Mouse (Mus musculus) heart, embryonic 15.5 days (tissue): ENCODE results near the gene Pou4f1. TPM values are rescaled to one million over a fixed set of nuclear protein-coding genes. Genes with fewer than 3 reads are reported as not detected.
A peak's percentile ranks its signal among the peaks of the same experiment; 100 is the strongest.
"Not testable (repeated sequence)": the region's sequence is repeated elsewhere in the genome, so short reads cannot be mapped to it uniquely, and the experiment has no call there.

ENCODE experiments used
- ATAC-seq: fragments of 200-750 bp; cut with Nextera tagmentation; replicated peaks from 2 replicates; pipeline ENCODE4 v1.8.0; 2017; ENCODE audit warnings: low read depth, moderate TSS enrichment; ENCODE audit not compliant: insufficient number of reproducible peaks, insufficient read depth, low FRiP score
- H3K27ac ChIP-seq: fragments of 300-500 bp; sonication (generic); 2 replicates; pipeline ENCODE4 v1.5.1; 2015; ENCODE audit warnings: mild to moderate bottlenecking, inconsistent platforms
- H3K27me3 ChIP-seq: fragments of 300-500 bp; sonication (generic); 2 replicates; pipeline ENCODE4 v1.6.1; 2015; ENCODE audit warnings: inconsistent platforms
- H3K36me3 ChIP-seq: fragments of 300-500 bp; sonication (generic); 2 replicates; pipeline ENCODE4 v1.6.1; 2015; ENCODE audit warnings: mild to moderate bottlenecking, inconsistent platforms
- H3K4me1 ChIP-seq: fragments of 300-500 bp; sonication (generic); replicated peaks from 2 replicates; pipeline ENCODE4 v1.6.1; 2015; ENCODE audit warnings: inconsistent platforms
- H3K4me2 ChIP-seq: fragments of 300-500 bp; sonication (generic); 2 replicates; pipeline ENCODE4 v1.6.1; 2015; ENCODE audit warnings: inconsistent platforms, mild to moderate bottlenecking, moderate library complexity
- H3K4me3 ChIP-seq: fragments of 300-500 bp; sonication (generic); 2 replicates; pipeline ENCODE4 v1.5.1; 2015; ENCODE audit warnings: mild to moderate bottlenecking, inconsistent platforms
- H3K9ac ChIP-seq: fragments of 300-500 bp; sonication (generic); 2 replicates; pipeline ENCODE4 v1.6.1; 2015; ENCODE audit warnings: mild to moderate bottlenecking, inconsistent platforms
- H3K9me3 ChIP-seq: fragments of 300-500 bp; sonication (generic); replicated peaks from 2 replicates; pipeline ENCODE4 v1.6.1; 2016; ENCODE audit warnings: inconsistent platforms
- WGBS: fragments of 180-500 bp; shearing (Covaris S2); methylation state at CpG from one replicate; pipeline ENCODE4 v1.1.7; 2015; ENCODE audit warnings: mixed read lengths; 5-methylcytosine and 5-hydroxymethylcytosine counted together
- polyA plus RNA-seq: library from polyadenylated mRNA; unstranded; fragments of >200 nt; fragmentation: Nextera tagmentation; extraction: Ambion mirVana; gene quantifications from 2 replicates; pipeline ENCODE4 v1.2.1, GENCODE M21; 2015

Pou4f1 gene
- polyA plus RNA-seq: 0.16 and 0.33 TPM in 2 replicates

GRCm38 (mm10) chr14:104467966-104468622, at the start of gene Pou4f1:
Pou4f1 (minus strand) TSS chr14:104467999.
- peaks cover 98% of the 10 kb centered on the region for H3K27me3 ChIP-seq
- peaks cover 39% of the 10 kb centered on the region for H3K4me1 ChIP-seq
- no peak within 1 kb of the TSS for H3K27ac ChIP-seq
- no peaks in the 10 kb centered on the region for H3K36me3 ChIP-seq
- peak within 1 kb of the TSS; percentile 95 for H3K4me2 ChIP-seq
- H3K9ac ChIP-seq: peak within 1 kb of the TSS; percentile 34
- WGBS: under 1% methylated on average over 62 of the region's 62 CpGs
- H3K4me3 ChIP-seq: peak within 1 kb of the TSS; percentile 60
- ATAC-seq: peak; percentile 81
- H3K9me3 ChIP-seq: no peaks in the 10 kb centered on the region

GRCm38 (mm10) chr14:104511664-104512063, 43.9 kb upstream of the Pou4f1 start:
- peaks cover 9% of the 10 kb centered on the region; the same call in 1 of the 2 replicates for H3K36me3 ChIP-seq
- H3K4me3 ChIP-seq: no peak overlapping the region
- no peak overlapping the region for H3K4me2 ChIP-seq
- H3K4me1 ChIP-seq: no peaks in the 10 kb centered on the region
- H3K9me3 ChIP-seq: no peaks in the 10 kb centered on the region
- no peak overlapping the region for H3K9ac ChIP-seq
- ATAC-seq: no peak
- no peak overlapping the region for H3K27ac ChIP-seq
- H3K27me3 ChIP-seq: no peaks in the 10 kb centered on the region
- WGBS: 72% methylated on average over 1 of the region's 1 CpGs

GRCm38 (mm10) chr14:104502761-104503160, 35.0 kb upstream of the Pou4f1 start:
- H3K27me3 ChIP-seq, ATAC-seq, H3K9ac ChIP-seq, H3K4me2 ChIP-seq, H3K27ac ChIP-seq, H3K4me3 ChIP-seq, H3K4me1 ChIP-seq, H3K9me3 ChIP-seq: not testable (repeated sequence)
- H3K36me3 ChIP-seq: peaks cover 61% of the 10 kb centered on the region
- 63% methylated on average over 3 of the region's 3 CpGs for WGBS

- H3K27ac ChIP-seq: no peak overlapping the region
- WGBS: 79% methylated on average over 8 of the region's 8 CpGs
- H3K9ac ChIP-seq: no peak overlapping the region
- no peak for ATAC-seq
- no peaks in the 10 kb centered on the region for H3K9me3 ChIP-seq
- H3K27me3 ChIP-seq: peaks cover 18% of the 10 kb centered on the region
- H3K4me3 ChIP-seq: no peak overlapping the region
- no peak overlapping the region for H3K4me2 ChIP-seq
- peaks cover 15% of the 10 kb centered on the region for H3K36me3 ChIP-seq
- H3K4me1 ChIP-seq: no peaks in the 10 kb centered on the region
These were observed 12.0 kb upstream of the Pou4f1 start for GRCm38 (mm10) chr14:104479751-104480150.

GRCm38 (mm10) chr14:104478593-104478992, 10.8 kb upstream of the Pou4f1 start:
- Histone ChIP-seq H3K4me2 (no peak overlapping the region), H3K27ac (no peak overlapping the region), H3K9ac (no peak overlapping the region), H3K36me3 (peaks cover 15% of the 10 kb centered on the region), H3K27me3 (peaks cover 30% of the 10 kb centered on the region), H3K4me3 (no peak overlapping the region), H3K9me3 (no peaks in the 10 kb centered on the region), H3K4me1 (peaks cover 5% of the 10 kb centered on the region)
- no peak for ATAC-seq
- WGBS: 87% methylated on average over 5 of the region's 5 CpGs

- Histone ChIP-seq H3K9ac (no peak overlapping the region), H3K4me1 (peaks cover 13% of the 10 kb centered on the region), H3K36me3 (peaks cover 15% of the 10 kb centered on the region), H3K9me3 (no peaks in the 10 kb centered on the region), H3K27me3 (peaks cover 39% of the 10 kb centered on the region), H3K4me2 (no peak overlapping the region), H3K4me3 (no peak overlapping the region), H3K27ac (no peak overlapping the region)
- ATAC-seq: no peak
- 92% methylated on average over 8 of the region's 8 CpGs for WGBS
These were observed 9.8 kb upstream of the Pou4f1 start for GRCm38 (mm10) chr14:104477616-104478015.

- Histone ChIP-seq H3K4me1 (peaks cover 19% of the 10 kb centered on the region), H3K4me3 (no peak overlapping the region), H3K4me2 (no peak overlapping the region), H3K27ac (no peak overlapping the region), H3K9me3 (no peaks in the 10 kb centered on the region), H3K36me3 (peaks cover 15% of the 10 kb centered on the region), H3K9ac (no peak overlapping the region), H3K27me3 (peaks cover 58% of the 10 kb centered on the region)
- no peak for ATAC-seq
- WGBS: 77% methylated on average over 1 of the region's 1 CpGs
These were observed 7.6 kb upstream of the Pou4f1 start for GRCm38 (mm10) chr14:104475438-104475837.

GRCm38 (mm10) chr14:104468623-104468970, 798 bp upstream of the Pou4f1 start:
- Histone ChIP-seq H3K4me3 (no peak overlapping the region; the same call in 1 of the 2 replicates), H3K4me1 (peaks cover 43% of the 10 kb centered on the region), H3K36me3 (no peaks in the 10 kb centered on the region), H3K27ac (no peak overlapping the region), H3K9ac (no peak overlapping the region), H3K9me3 (no peaks in the 10 kb centered on the region), H3K4me2 (peak overlapping the region; percentile 95; the same call in 1 of the 2 replicates), H3K27me3 (peaks cover 96% of the 10 kb centered on the region)
- ATAC-seq: no peak
- WGBS: 7% methylated on average over 6 of the region's 6 CpGs

GRCm38 (mm10) chr14:104467133-104467965, 450 bp downstream of the Pou4f1 start:
- H3K9ac ChIP-seq: peak overlapping the region; percentile 34
- H3K4me1 ChIP-seq: peaks cover 34% of the 10 kb centered on the region
- H3K36me3 ChIP-seq: no peaks in the 10 kb centered on the region
- no peak overlapping the region for H3K27ac ChIP-seq
- WGBS: under 1% methylated on average over 101 of the region's 101 CpGs
- peak overlapping the region; percentile 95 for H3K4me2 ChIP-seq
- peak; percentile 33 for ATAC-seq
- peak overlapping the region; percentile 60 for H3K4me3 ChIP-seq
- peaks cover 97% of the 10 kb centered on the region for H3K27me3 ChIP-seq
- H3K9me3 ChIP-seq: no peaks in the 10 kb centered on the region

- Histone ChIP-seq H3K27ac (no peak overlapping the region), H3K9ac (no peak overlapping the region), H3K4me3 (peak overlapping the region; percentile 60), H3K9me3 (no peaks in the 10 kb centered on the region), H3K4me1 (peaks cover 28% of the 10 kb centered on the region), H3K27me3 (peaks cover 95% of the 10 kb centered on the region), H3K36me3 (no peaks in the 10 kb centered on the region), H3K4me2 (peak overlapping the region; percentile 95)
- ATAC-seq: no peak
- under 1% methylated on average over 28 of the region's 43 CpGs for WGBS
These were observed 1.2 kb downstream of the Pou4f1 start for GRCm38 (mm10) chr14:104466557-104466956.

- Histone ChIP-seq H3K27me3 (peaks cover 95% of the 10 kb centered on the region), H3K9me3 (no peaks in the 10 kb centered on the region), H3K4me3 (peak overlapping the region; percentile 60), H3K9ac (no peak overlapping the region), H3K36me3 (no peaks in the 10 kb centered on the region), H3K4me1 (peaks cover 31% of the 10 kb centered on the region), H3K4me2 (peak overlapping the region; percentile 95), H3K27ac (no peak overlapping the region)
- ATAC-seq: no peak
- under 1% methylated on average over 60 of the region's 64 CpGs for WGBS
These were observed 2.1 kb downstream of the Pou4f1 start for GRCm38 (mm10) chr14:104465483-104466235.
